Mouse (Mus musculus): ENCODE results near the gene Gm4559.

DNA sequence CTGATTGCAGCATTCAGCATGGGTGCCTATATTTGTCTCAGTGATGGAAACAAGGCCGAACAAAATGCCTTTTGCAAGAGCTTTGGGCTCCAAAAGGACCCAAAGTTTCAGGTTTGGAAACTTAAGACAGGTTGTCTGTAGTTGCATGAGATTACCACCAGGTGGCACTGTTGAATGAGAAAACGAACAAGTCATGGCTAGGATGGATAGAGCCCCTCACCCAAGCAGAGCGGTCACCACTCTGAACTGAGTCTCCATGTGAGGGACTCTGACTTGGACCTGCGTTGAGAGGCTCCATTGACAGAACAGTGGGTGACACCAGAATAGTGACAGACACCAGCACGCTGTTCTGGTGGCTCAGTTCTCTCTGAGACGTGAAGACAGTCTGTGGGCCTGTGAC is 42.4 kb upstream of the Gm4559 start:
- TF ChIP-seq GATA1 (IDR thresholded peaks at IDR 0.05; ENCODE audit: borderline replicate concordance, low read length): no peak
- no peak for TF ChIP-seq FLI1 (IDR thresholded peaks at IDR 0.05; ENCODE audit: low read length)

Data from megakaryocyte, embryonic 14.5 days (primary cell).